Mouse (Mus musculus): Measurements from ENCODE around the gene Lsp1. TPM values are rescaled to one million over a fixed set of nuclear protein-coding genes. Genes with fewer than 3 reads are reported as not detected.

Gene Lsp1
- polyA plus RNA-seq, 1 experiment from 2014 or later: 16.7 TPM

- Histone ChIP-seq H3K4me3 (no peak overlapping the region), H3K27ac (no peak overlapping the region), H3K9ac (no peak overlapping the region), H3K9me3 (replicated peaks) (no peaks in the 10 kb centered on the region), H3K4me1 (0 out of 2 replicates have a peak, but pooled peaks cover 15% of the 10 kb centered on the region), H3K36me3 (no peaks in the 10 kb centered on the region), H3K27me3 (replicated peaks) (no peaks in the 10 kb centered on the region; the same call in 1 of the 2 replicates), H3K4me2 (no peak overlapping the region)
- ATAC-seq: no peak
- WGBS (ENCODE audit: insufficient replicate concordance): 69% methylated on average over 6 of the region's 6 CpGs
Measured at GRCm38 (mm10) chr7:142445324-142445723, 15.3 kb upstream of the Lsp1 start.

- 55% methylated on average over 4 of the region's 4 CpGs for WGBS (ENCODE audit: insufficient replicate concordance)
- Histone ChIP-seq H3K27me3 (replicated peaks) (no peaks in the 10 kb centered on the region; the same call in 1 of the 2 replicates), H3K9ac (no peak overlapping the region), H3K4me3 (no peak overlapping the region), H3K4me1 (0 out of 2 replicates have a peak, but pooled peaks cover 7% of the 10 kb centered on the region), H3K4me2 (no peak overlapping the region), H3K9me3 (replicated peaks) (no peaks in the 10 kb centered on the region), H3K36me3 (no peaks in the 10 kb centered on the region), H3K27ac (no peak overlapping the region)
- no peak for ATAC-seq
Measured at GRCm38 (mm10) chr7:142446264-142446663, 14.3 kb upstream of the Lsp1 start.

GRCm38 (mm10) chr7:142449038-142449617 lies 11.5 kb upstream of the Lsp1 start:
- Histone ChIP-seq H3K27ac (no peak overlapping the region), H3K36me3 (no peaks in the 10 kb centered on the region), H3K27me3 (replicated peaks) (no peaks in the 10 kb centered on the region), H3K4me1 (no peaks in the 10 kb centered on the region), H3K4me2 (no peak overlapping the region), H3K9me3 (replicated peaks) (no peaks in the 10 kb centered on the region), H3K4me3 (no peak overlapping the region), H3K9ac (no peak overlapping the region)
- WGBS (ENCODE audit: insufficient replicate concordance): 50% methylated on average over 6 of the region's 6 CpGs
- ATAC-seq: no peak

GRCm38 (mm10) chr7:142454706-142455105 lies 5.9 kb upstream of the Lsp1 start:
- H3K9me3 ChIP-seq (replicated peaks): no peaks in the 10 kb centered on the region
- peaks cover 21% of the 10 kb centered on the region for H3K4me1 ChIP-seq
- no peak overlapping the region for H3K4me2 ChIP-seq
- no peak overlapping the region for H3K4me3 ChIP-seq
- no peak for ATAC-seq
- peak overlapping the region; percentile 61; the same call in 1 of the 2 replicates for H3K27ac ChIP-seq
- H3K27me3 ChIP-seq (replicated peaks): 0 out of 2 replicates have a peak, but pooled peaks cover 3% of the 10 kb centered on the region
- H3K36me3 ChIP-seq: no peaks in the 10 kb centered on the region
- WGBS (ENCODE audit: insufficient replicate concordance): 62% methylated on average over 1 of the region's 1 CpGs
- no peak overlapping the region for H3K9ac ChIP-seq

- Histone ChIP-seq H3K27me3 (replicated peaks) (0 out of 2 replicates have a peak, but pooled peaks cover 3% of the 10 kb centered on the region), H3K4me2 (no peak overlapping the region), H3K27ac (peak overlapping the region; percentile 61), H3K4me1 (peaks cover 21% of the 10 kb centered on the region), H3K9ac (no peak overlapping the region), H3K9me3 (replicated peaks) (no peaks in the 10 kb centered on the region), H3K4me3 (no peak overlapping the region), H3K36me3 (no peaks in the 10 kb centered on the region)
- no peak for ATAC-seq
- 57% methylated on average over 2 of the region's 2 CpGs for WGBS (ENCODE audit: insufficient replicate concordance)
Measured at GRCm38 (mm10) chr7:142455251-142455650, 5.4 kb upstream of the Lsp1 start.

GRCm38 (mm10) chr7:142456806-142457205 lies 3.8 kb upstream of the Lsp1 start:
- no peak for ATAC-seq
- WGBS (ENCODE audit: insufficient replicate concordance): 36% methylated on average over 3 of the region's 3 CpGs
- H3K27me3 ChIP-seq (replicated peaks): 0 out of 2 replicates have a peak, but pooled peaks cover 3% of the 10 kb centered on the region
- H3K9ac ChIP-seq: no peak overlapping the region
- H3K4me1 ChIP-seq: peaks cover 24% of the 10 kb centered on the region
- H3K36me3 ChIP-seq: no peaks in the 10 kb centered on the region
- H3K27ac ChIP-seq: no peak overlapping the region
- no peak overlapping the region for H3K4me2 ChIP-seq
- no peaks in the 10 kb centered on the region for H3K9me3 ChIP-seq (replicated peaks)
- H3K4me3 ChIP-seq: no peak overlapping the region

GRCm38 (mm10) chr7:142457227-142457811 lies 3.3 kb upstream of the Lsp1 start:
- Histone ChIP-seq H3K9ac (no peak overlapping the region), H3K4me2 (no peak overlapping the region), H3K27ac (peak overlapping the region; percentile 71), H3K27me3 (replicated peaks) (peaks cover 8% of the 10 kb centered on the region; the same call in 1 of the 2 replicates), H3K9me3 (replicated peaks) (no peaks in the 10 kb centered on the region), H3K36me3 (no peaks in the 10 kb centered on the region), H3K4me1 (peaks cover 24% of the 10 kb centered on the region), H3K4me3 (no peak overlapping the region)
- WGBS (ENCODE audit: insufficient replicate concordance): 21% methylated on average over 3 of the region's 3 CpGs
- no peak for ATAC-seq

GRCm38 (mm10) chr7:142458026-142458425 lies 2.6 kb upstream of the Lsp1 start:
- Histone ChIP-seq H3K9me3 (replicated peaks) (no peaks in the 10 kb centered on the region), H3K36me3 (no peaks in the 10 kb centered on the region), H3K27me3 (replicated peaks) (peaks cover 12% of the 10 kb centered on the region; the same call in 1 of the 2 replicates), H3K9ac (no peak overlapping the region), H3K4me2 (no peak overlapping the region), H3K27ac (peak overlapping the region; percentile 71; the same call in 1 of the 2 replicates), H3K4me1 (peaks cover 24% of the 10 kb centered on the region), H3K4me3 (no peak overlapping the region)
- WGBS (ENCODE audit: insufficient replicate concordance): 25% methylated on average over 2 of the region's 2 CpGs
- ATAC-seq: no peak

GRCm38 (mm10) chr7:142458676-142459298 lies 1.8 kb upstream of the Lsp1 start:
- peak overlapping the region; percentile 59; the same call in 1 of the 2 replicates for H3K27ac ChIP-seq
- ATAC-seq: no peak
- no peak overlapping the region for H3K9ac ChIP-seq
- H3K4me3 ChIP-seq: no peak overlapping the region
- WGBS (ENCODE audit: insufficient replicate concordance): 68% methylated on average over 5 of the region's 5 CpGs
- peaks cover 24% of the 10 kb centered on the region for H3K4me1 ChIP-seq
- peaks cover 12% of the 10 kb centered on the region; the same call in 1 of the 2 replicates for H3K27me3 ChIP-seq (replicated peaks)
- H3K4me2 ChIP-seq: no peak overlapping the region
- H3K36me3 ChIP-seq: no peaks in the 10 kb centered on the region
- H3K9me3 ChIP-seq (replicated peaks): no peaks in the 10 kb centered on the region

GRCm38 (mm10) chr7:142459299-142459691 lies 1.3 kb upstream of the Lsp1 start:
- H3K4me2 ChIP-seq: no peak overlapping the region
- no peak overlapping the region for H3K9ac ChIP-seq
- no peak overlapping the region for H3K4me3 ChIP-seq
- no peak overlapping the region; the same call in 1 of the 2 replicates for H3K27ac ChIP-seq
- WGBS (ENCODE audit: insufficient replicate concordance): 31% methylated on average over 2 of the region's 2 CpGs
- peaks cover 24% of the 10 kb centered on the region for H3K4me1 ChIP-seq
- H3K36me3 ChIP-seq: no peaks in the 10 kb centered on the region
- H3K9me3 ChIP-seq (replicated peaks): no peaks in the 10 kb centered on the region
- H3K27me3 ChIP-seq (replicated peaks): peaks cover 12% of the 10 kb centered on the region; the same call in 1 of the 2 replicates
- ATAC-seq: no peak

- Histone ChIP-seq H3K9ac (no peak overlapping the region), H3K4me2 (peak overlapping the region; percentile 22), H3K36me3 (no peaks in the 10 kb centered on the region), H3K4me3 (no peak overlapping the region), H3K27ac (no peak overlapping the region), H3K9me3 (replicated peaks) (no peaks in the 10 kb centered on the region), H3K4me1 (peaks cover 19% of the 10 kb centered on the region), H3K27me3 (replicated peaks) (peaks cover 15% of the 10 kb centered on the region; the same call in 1 of the 2 replicates)
- 66% methylated on average over 2 of the region's 2 CpGs for WGBS (ENCODE audit: insufficient replicate concordance)
- ATAC-seq: no peak
Measured at GRCm38 (mm10) chr7:142461446-142461845, 837 bp downstream of the Lsp1 start.

GRCm38 (mm10) chr7:142462190-142462589 lies 1.6 kb downstream of the Lsp1 start:
- peaks cover 12% of the 10 kb centered on the region for H3K4me1 ChIP-seq
- no peaks in the 10 kb centered on the region for H3K36me3 ChIP-seq
- H3K9ac ChIP-seq: no peak overlapping the region
- 74% methylated on average over 6 of the region's 6 CpGs for WGBS (ENCODE audit: insufficient replicate concordance)
- H3K27me3 ChIP-seq (replicated peaks): peaks cover 15% of the 10 kb centered on the region; the same call in 1 of the 2 replicates
- no peak for ATAC-seq
- H3K4me3 ChIP-seq: no peak overlapping the region
- no peak overlapping the region for H3K27ac ChIP-seq
- peak overlapping the region; percentile 22; the same call in 1 of the 2 replicates for H3K4me2 ChIP-seq
- H3K9me3 ChIP-seq (replicated peaks): no peaks in the 10 kb centered on the region

Measured in liver, embryonic 12.5 days (tissue).